Mouse (Mus musculus): Measurements from ENCODE around the gene Ric1.
"Not testable (repeated sequence)": the region's sequence is repeated elsewhere in the genome, so short reads cannot be mapped to it uniquely, and the experiment has no call there.

The Ric1 gene

DNA sequence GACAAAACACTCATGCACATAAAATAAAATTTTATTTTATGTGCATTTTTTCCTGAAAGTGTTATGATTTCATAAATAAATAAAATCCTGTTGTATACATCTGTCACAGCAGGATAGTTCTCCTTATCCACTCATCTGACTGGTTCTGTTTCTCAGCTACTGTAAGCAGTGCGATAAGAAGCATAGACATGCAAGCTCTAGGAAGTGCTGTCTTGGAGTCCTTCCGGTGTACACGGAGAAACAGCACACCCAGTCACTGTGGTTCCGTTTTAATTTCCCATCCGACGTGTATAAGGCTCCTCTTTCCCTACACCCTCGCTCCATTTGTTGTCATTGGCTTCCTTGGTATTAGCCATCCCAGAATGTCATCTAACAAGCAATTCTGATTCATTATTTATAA, 24.2 kb upstream of the Ric1 start:
- DNase-seq (ENCODE audit: low spot score) = no peak

DNA sequence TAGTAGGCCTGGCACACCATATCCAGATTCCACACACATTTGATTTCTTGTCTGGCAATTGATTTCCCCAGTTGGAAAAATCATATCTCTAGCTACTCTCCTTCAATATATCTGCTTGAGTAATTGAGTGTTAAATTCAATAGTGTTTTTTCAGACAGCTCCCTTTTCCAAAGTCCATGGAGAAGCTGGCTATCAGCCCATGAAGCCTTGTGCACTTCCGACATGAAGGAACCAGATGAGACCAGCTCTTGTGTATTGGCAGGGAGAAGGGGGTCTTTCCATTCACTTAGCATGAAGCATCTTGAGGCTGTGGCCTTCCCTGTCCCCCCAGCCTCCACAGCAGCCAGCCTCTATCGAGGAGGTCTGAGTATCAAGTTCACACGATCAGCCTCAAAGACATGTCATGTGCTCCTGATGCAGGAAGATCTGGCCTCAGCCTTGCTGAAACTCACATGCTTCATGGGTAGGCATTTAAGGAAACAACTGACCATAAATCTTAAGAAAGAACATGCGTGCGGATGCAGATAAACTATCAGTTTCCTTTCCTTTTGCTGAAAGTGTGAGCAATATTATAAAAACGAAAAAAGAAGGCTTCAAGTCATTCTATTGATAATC, 23.1 kb upstream of the Ric1 start:
- no peak for DNase-seq (ENCODE audit: low spot score)

DNA sequence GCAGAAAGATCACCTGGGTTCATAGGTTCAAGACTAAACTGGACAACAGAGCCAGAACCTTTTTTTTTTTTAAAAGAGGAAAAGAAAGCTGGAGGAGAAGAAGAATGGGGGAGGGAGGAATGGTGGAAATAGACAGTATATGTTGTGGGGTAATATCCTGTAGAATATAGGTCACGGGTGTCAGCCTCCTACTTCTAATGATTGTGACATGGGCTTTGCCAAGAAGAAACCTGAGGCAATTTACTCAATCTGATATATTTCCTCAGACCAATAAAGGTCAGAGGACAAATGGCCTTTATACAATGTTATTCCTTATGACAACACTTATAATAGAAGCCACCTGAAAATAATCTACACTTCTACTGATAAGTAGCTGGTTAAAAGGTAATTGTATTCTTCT, 21.7 kb upstream of the Ric1 start:
- no peak for DNase-seq (ENCODE audit: low spot score)

DNA sequence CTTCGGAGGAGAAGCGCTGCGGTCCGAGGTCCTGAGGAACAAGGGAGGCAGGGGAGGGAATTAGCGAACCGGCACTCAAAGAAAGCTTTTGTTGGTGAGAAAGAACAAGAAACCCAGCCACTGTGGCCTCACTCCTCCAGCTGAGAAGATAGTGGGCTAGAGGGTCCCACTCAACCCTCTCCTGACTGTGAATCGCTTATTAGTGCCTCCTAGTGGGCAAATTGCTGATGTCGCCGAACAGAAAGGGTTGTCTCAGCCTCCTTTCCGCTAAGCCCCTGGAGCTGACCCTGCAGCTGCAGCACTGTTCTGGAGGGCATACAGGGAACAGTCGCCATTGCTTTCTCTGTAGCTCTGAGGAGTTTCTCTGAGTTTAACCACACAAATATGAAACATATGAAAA, 21.0 kb upstream of the Ric1 start:
- DNase-seq (ENCODE audit: low spot score) = peak; percentile 21

DNA sequence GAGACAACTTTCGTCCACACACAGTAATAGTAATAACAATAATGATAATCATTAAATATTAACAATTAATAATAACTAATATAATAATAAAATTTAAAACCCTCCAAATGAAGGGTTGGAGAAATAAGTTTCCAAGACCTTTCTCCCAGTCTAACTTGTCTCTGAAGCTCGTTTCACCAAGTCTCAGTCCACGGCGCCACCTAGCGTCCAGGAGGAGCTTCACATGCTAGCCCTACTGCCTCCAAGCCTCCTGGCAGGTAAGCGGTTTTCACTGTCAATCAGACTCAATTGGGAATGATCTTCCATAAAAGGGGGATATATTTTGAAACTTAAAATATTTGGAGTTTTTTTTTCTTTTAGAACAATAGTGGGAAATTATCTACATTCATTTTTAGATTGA, 20.6 kb upstream of the Ric1 start:
- DNase-seq (ENCODE audit: low spot score) = peak; percentile 65

DNA sequence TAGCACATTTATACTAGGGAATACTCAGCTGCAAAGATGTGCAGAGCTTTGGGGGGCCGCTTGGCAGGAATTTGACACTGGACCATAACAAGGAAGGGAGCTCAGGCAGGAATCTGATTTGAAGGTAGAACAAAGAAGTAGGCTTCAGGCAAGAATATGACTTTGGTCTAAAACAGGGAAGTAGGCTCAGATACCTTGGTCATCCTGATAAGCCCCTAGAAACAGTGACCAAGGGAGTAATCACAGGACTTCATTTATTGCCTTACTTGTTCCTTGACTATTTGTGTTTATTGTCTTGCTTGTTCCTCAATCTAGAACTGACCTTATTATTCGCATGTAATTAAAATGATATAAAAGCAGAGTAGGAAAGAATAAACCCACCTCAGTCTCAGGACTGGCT, 18.0 kb upstream of the Ric1 start:
- DNase-seq (ENCODE audit: low spot score) = no peak

DNA sequence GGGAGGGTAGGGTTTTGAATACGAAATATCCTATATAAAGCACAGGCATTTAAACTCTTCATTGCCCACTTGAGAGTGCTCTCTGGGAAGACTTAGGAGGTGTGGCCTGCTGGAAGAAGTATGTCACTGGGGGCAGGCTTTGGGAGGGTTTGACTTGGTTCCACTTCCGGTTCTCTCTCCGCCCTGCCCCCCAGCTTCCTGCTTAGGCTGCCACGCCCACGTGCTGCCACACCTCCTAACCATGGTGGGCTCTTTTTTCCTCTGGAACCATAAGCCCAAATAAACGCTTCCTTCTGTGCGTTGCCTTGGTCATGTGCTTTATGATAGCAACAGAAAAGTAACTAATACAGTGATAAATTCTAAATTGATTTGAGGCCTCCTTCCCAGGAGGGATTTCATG, 16.5 kb upstream of the Ric1 start:
- no peak for DNase-seq (ENCODE audit: low spot score)

DNA sequence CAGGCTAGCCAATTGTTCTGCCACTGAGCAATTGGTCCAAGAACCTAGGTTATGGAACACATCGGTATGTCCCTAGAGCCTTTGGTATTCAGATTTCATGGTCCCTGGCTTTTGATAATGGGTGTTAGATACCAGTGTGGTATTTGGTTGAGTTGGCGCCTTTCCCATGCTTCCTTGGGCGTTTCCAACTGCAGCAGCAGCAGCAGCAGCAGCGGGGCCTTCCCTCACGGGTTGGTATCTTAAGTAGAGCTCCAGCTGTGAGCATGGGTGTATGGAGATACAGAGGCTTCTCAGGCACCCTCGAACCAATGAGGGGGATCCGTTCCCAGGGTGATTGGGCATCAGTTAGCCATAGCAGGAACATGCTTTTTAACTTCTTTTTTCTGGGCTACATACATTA, 13.9 kb upstream of the Ric1 start:
- no peak for DNase-seq (ENCODE audit: low spot score)

DNA sequence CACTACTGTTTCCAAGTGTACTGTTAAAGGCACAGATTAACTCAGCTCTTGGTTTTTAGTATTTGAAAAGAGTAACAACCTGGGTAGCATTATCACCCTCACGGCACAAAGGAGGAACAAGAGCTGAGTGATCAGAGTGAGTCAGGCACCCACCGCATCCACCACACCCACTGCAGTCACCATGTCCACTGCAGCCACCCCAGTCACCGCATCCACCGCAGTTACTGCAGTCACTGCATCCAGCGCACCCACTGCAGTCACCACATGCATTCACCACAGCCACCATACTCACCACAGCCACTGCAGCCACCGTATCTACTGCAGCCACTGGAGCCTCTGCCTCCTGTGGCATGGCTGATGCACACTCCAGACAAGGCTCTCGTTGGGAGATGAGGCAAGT, 12.2 kb upstream of the Ric1 start:
- no peak for DNase-seq (ENCODE audit: low spot score)

DNA sequence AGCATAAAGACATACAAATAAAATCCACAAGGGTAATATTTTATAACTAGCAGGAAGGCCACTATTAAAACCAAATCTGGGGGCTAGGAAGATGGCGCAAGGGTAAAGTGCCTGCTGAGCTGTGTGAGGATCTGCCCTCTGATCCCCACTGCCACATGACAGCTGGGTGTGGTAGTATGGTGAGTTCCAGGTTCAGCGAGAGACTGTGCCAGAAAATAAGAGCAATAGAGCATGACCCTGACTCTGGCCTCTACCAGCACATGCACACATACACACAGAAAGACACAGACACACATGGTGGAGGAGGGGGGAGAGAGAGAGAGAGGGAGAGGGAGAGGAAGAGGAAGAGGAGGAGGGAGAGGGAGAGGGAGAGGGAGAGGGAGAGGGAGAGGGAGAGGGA, 10.3 kb upstream of the Ric1 start:
- DNase-seq (ENCODE audit: low spot score) = no peak

DNA sequence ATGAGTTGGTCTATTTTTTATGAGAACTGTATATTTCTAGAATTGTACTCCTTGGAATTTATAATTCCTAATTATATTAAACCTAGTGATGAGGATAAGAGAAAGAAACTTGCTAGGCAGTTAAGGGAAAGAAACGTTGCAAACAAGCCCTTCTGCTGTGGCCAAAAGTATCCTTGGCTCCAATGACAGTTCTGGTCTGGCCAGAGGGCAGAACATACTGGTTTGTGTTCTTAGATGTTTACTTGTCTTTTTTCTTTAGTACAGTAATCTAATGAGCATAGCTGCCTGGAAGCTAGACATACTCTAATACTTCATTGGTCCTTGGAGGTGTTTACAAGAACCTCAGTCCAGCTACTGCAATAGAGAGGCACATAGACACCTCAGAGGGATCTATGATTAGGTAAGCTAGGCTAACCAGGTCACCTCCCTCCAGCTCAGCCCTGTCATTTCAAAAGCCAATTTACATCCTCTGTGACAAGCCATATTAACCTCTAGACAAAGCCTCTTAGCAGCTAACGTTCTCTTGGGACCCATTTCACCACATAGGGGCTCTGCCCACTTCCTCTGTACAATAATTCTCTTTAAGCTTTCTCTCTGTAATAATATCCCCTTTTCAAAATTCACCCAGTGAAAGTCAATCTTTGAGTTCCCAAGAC, 8.8 kb upstream of the Ric1 start:
- no peak for DNase-seq (ENCODE audit: low spot score)

DNA sequence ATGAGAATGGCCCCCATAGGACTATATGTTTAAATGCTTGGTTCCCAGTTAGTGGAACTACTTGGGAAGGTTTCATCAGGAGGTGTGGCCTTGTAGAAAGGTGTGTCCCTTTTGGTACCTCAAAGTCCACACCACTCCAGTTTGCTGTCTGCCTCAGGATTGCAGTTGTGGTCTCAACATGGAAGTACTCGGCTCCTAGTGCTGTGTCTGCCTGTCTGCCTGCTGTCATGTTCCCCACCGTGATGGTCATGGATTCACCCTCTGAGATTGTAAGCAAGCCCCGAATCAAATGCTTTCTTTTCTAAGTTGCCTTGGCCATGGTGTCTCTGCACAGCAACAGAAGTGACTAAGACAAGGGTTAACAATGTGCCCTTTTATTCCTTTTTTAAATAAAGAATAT, 8.0 kb upstream of the Ric1 start:
- no peak for DNase-seq (ENCODE audit: low spot score)

DNA sequence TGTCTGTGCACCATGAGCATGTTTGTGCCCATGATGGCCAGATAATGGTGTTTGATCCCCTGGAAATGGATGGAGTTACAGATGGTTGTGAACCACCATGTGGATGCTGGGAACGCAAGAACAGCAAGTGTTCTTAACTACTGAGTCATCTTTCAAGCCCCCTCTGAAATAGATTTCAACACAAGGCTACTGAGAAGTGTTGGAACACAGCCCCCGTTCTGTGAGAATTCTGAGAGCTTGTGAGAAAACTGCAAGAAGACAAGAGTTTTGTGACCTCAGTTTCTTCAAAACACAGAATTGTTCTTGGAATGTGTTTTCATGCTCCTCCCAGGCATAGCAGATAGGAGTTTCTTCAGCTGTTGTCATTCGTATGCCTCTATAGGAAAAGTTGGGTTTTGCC, 6.7 kb upstream of the Ric1 start:
- no peak for DNase-seq (ENCODE audit: low spot score)

DNA sequence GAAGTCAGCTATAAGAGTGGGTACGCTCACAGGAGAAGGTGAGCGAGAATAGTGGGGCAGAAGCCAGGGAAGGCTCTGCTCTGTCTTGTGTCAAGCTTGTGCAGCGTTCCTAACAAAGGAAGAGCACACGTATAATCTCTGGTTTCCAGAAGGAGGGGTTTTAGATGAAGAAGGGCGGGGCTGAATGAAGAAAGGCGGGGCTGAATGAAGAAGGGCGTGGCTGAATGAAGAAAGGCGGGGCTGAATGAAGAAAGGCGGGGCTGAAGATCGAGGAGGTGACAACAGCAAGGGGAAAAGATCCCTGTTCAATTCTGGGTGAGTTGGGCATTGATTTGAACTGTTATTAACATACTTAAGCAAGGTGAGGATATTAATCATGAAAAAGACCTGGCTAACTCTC, 6.1 kb upstream of the Ric1 start:
- DNase-seq (ENCODE audit: low spot score) = no peak

DNA sequence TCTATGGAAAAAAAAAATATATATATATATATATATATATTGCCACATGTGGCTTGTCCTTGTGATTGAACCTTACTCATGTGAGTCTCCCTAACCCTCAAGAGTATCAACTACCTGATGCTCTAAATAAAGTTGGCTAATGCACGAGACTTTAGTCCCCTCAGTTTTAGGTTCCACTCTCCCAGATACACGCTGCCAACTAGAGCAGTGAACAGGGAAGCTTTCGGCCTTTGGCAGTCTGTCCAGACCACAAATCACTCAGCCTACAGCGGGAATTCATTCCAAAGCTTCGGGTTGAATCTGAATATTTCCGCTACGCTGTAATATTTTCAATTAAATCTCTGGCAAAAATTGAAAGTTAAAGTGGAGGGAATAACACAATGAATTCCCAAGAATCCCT, 3.7 kb upstream of the Ric1 start:
- no peak for DNase-seq (ENCODE audit: low spot score)

DNA sequence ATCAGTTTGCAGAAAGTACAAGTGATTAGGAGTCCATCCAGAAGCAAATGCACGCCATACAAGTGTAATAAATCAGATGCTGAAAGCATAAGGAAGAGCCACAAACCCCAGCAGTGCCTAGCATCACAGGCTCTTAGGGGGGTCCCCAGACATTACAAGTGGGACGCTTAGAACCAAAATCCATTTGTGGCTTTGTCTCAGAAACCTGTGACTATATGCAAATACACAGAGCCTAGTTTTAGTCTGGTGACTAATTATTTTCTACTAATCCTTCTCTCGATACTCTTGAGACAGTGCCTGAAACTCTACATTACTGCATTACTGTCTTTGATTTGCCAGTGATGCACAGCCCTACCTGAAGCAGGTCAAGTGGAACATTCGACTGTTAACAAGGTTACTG, 3.2 kb upstream of the Ric1 start:
- no peak for DNase-seq (ENCODE audit: low spot score)

DNA sequence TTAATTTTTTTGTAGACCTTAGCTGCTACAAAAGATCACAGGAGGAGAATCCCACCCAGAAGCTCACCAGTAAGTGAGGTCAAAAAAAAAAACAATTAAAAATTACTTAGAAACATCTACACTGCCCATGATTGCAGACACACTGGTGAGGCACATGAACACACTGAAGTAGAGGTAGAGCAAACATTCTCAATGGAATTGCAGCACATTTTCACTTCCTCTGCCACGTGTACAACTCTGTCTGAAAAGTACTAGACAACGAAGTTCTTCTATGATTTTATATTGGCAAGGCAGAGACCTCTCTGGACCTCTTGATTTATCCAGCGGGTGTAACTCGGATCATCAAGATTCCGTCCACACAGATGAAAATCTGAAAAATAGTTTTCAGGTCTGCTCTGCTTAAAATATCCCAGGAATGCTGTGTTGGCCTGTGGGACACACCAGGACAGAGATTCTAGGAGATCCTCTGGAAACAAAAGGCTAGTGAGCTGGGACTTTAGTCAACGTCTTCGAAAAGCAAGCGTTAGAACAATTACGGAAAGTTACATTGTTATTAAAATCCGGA, 1.0 kb upstream of the Ric1 start:
- no peak for DNase-seq (ENCODE audit: low spot score)

DNA sequence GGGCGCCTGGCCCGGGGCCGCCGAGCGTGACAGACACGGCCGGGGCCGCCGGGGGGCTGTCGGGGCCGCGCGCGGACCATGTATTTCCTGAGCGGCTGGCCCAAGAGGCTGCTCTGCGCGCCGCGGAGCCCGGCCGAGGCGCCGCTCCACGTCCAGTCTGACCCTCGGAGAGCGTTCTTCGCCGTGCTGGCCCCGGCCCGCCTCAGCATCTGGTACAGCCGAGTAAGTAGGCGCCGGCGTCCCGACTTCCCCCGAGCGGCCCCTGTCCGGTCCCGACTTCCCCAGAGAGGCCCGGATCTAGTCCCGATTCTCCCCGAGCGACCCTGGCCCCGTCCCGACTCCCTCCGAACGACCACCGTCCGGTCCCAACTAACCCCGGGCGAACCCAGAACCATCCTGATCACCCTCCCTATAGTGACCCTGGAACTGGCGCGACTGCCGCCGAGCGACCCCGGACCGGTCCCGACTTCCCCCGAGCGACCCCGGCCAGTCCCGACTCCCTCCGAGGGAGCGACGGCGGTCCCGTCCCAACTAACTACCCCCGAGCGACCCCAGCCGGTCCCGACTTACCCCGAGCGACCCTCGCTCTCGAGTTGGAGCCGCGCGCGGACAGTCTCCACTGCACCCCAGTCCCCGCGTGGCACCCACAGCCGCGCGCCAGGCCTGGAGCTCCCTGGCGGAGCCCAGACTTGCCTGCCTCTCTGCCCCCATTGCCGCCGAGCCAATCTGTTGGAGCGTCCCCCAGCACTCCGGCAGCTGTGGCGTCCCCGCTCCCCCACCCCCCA, 555 bp downstream of the Ric1 start:
- no peak for DNase-seq (ENCODE audit: low spot score)

DNA sequence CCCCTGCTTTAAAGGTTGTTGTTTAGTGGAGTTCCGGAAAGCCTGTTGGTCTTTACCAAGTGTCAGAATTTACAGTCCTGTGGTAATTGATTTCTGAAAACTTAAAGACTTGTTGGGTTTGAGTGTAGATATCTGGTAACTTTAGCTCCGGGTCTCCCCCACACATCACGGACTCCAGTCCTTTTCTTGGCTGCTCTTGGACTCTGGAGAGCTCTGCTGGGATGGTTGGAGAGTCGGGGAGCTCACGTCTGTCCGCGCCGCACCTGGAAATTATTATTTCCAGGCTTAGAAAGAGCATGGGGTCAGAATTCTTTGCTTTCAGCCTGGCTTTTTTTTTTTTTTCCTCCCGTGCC, 1.1 kb downstream of the Ric1 start:
- no peak for DNase-seq (ENCODE audit: low spot score)

DNA sequence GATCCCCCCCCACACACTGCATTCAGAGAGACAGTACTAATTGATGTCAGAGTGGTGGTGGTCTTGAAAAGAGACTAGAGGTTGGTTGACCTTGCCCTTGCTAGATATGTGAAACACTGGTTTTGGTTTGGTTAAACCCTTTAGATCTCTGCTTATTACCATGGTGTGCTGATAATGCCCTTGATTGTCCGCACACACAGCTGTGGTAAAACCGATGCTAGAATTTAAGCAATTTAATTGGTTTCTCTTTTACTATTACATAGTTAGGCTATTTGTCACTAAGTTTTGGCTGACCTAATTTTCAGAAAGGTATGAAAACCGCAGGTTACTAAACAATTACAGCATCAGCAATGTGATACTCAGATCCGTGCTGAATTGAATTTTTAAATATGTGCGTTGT, 1.6 kb downstream of the Ric1 start:
- no peak for DNase-seq (ENCODE audit: low spot score)

DNA sequence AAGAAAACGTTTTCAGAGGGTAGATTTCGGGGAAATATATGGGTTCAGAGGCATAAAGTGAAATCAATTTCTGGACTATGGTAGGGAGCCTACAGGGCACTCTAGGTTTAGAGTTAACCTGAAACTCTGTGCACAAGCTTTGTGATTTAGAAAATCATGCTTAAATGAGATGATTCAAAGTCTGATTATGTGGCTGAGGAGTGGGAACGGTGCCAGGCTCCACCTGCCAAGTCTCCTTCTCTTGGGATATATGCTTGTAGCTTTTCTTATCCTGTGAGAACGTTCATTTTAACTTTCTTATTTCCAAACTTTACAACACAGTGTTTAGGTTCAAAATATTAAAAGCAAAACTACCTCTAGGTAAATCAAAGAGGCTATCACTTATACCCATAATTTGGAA, 2.5 kb downstream of the Ric1 start:
- DNase-seq (ENCODE audit: low spot score) = no peak

DNA sequence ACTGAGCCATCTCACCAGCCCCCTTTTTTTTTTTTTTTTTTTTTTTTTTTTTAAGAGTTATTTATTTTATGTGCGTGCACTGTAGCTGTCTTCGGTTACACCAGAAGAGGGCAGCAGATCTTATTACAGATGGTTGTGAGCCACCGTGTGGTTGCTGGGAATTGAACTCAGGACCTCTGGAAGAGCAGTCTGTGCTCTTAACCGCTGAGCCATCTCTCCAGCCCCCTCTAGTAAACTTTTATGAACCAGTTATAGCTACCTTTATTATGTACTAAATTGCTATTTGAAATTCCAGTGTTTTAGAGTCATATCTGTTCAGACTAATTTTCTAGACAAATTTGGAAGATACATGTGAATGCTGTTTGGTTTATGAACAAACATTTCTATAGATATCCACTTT, 3.5 kb downstream of the Ric1 start:
- DNase-seq (ENCODE audit: low spot score) = not testable (repeated sequence)

DNA sequence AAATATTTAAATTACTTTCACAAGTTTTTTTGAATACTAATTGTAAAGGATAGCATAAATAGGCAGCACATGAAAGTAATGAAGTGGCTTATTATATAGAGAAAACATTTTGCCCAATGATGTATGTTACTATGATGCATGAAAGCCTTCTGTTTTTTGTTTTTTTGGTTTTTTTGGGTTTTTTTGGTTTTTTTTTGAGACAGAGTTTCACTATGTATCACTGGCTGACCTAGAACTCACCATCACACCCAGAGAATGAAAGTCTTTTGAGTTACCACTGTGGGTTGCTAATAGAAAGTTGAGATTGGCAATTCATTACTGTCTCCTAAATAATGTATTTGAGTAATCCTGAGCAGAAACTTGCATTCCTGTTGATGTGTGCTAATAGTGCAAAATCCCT, 4.8 kb downstream of the Ric1 start:
- DNase-seq (ENCODE audit: low spot score) = no peak

DNA sequence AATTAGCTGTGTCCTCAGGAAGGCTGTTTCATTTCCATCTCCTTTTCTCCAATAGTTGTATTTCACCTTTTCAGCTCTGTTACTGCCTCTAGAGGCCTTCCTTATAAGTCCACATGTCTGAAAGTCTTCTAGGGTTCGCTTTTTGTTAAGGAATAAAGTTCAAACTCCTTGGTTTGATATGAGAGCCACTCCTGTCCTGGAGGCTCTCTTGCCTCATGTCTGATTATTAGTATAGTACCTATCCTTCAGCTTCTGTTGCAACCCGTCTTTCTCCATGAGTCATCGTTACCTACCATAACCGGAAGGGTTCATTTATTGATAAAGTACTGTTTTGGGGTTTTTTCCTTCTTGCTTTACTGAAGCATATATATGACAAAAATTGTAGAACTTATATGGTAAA, 5.2 kb downstream of the Ric1 start:
- DNase-seq (ENCODE audit: low spot score) = no peak

Measured in spleen, adult 12 weeks (tissue).